Mouse (Mus musculus) effector memory CD4-positive, alpha-beta T cell, adult 7 months (primary cell): Measurements from ENCODE around the gene Galnt14. TPM values are rescaled to one million over a fixed set of nuclear protein-coding genes. Genes with fewer than 3 reads are reported as not detected.

Source experiments
- polyA plus RNA-seq: library from polyadenylated mRNA; unstranded; fragments of 100-300 nt; shearing (Covaris generic); gene quantifications from one replicate; pipeline ENCODE4 v1.2.1, GENCODE M21; 2017

Gene Galnt14
- polyA plus RNA-seq: 2.2 TPM

GRCm38 (mm10) chr17:73710042-73710911, at the start of gene Galnt14:
Gene Galnt14, minus strand, starts transcription at chr17:73710453.

Other genes with a start within 250 kb of the Galnt14 start
- 276 TPM for gene Ehd3, start 93.7 kb upstream of the Galnt14 start, polyA plus RNA-seq
- gene Xdh, start 239.7 kb upstream of the Galnt14 start, polyA plus RNA-seq: 72.5 TPM